Mouse (Mus musculus): ENCODE results near the gene Toe1.

DNA sequence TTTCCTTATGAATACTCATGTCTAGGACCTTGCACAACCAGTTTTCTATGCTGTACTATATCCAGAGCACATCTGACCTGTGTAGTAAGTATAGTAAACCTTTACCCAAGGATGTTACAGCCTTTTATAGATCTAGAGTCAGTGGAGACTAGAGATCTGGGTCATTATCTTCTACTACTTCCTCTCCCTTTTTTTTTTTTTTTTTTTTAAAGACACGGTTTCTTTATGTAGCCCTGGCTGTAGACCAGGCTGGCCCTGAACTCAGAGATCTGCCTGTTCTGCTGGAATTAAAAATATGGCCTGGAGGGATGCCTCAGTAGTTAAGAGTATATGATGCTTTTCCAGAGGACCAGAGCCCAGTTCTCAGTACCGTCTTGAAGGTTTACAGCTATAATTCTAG lies 45.5 kb downstream of the Toe1 start:
- no peak for TF ChIP-seq CTCF (conservative IDR thresholded peaks at IDR 0.05; ENCODE audit: low read length)
- TF ChIP-seq POU5F1 (IDR thresholded peaks at IDR 0.05; ENCODE audit: borderline replicate concordance, low read length): no peak
- TF ChIP-seq NANOG (IDR thresholded peaks at IDR 0.05; ENCODE audit: borderline replicate concordance, low read length): no peak
